Comparison of ENCODE assay signal across 15 mouse cellular contexts in the genomic region with DNA sequence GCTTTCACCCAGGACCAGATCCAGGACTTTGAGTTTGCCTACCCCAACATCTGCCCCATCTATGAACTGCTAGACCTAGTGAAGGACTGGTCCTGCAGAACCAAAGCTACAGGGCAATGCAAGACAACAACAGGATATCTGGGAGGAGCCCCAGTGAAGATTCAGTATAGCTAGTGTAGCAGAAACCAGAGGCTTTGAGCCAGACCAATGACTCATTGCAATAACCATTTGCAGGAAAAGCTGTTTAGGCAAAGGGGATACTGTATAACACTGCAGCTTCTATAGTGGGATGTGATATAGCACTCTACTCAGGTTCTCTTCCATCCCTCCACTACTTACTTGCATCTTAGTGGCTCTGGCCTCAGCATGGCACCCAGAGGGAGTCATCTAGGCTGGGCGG.
"Had no signal": no experiment of that assay in that cellular context is flagged by ENCODE, and none has a peak within 500 bp of the region (broad histone marks: within the 10 kb centered on the region; RNA-seq: fewer than 3 reads in every experiment).

No protein-coding gene starts in this region.

- H3K9me3 ChIP-seq: limb, embryonic 15.5 days; liver, embryonic 13.5 days; megakaryocyte, embryonic 14.5 days; midbrain, embryonic 15.5 days; stomach, embryonic 15.5 days had no signal

- H3K4me3 ChIP-seq: layer of hippocampus, adult 2 months; left cerebral cortex, adult 2 months; limb, embryonic 15.5 days; liver, embryonic 13.5 days; megakaryocyte, embryonic 14.5 days; midbrain, embryonic 15.5 days; stomach, embryonic 15.5 days had no signal

- H3K9ac ChIP-seq: limb, embryonic 15.5 days; liver, embryonic 13.5 days; midbrain, embryonic 15.5 days; stomach, embryonic 15.5 days had no signal

- DNase-seq: kidney, postnatal 10 days; kidney, postnatal 4 days; liver, embryonic 13.5 days; lung, adult 18-20 months; right cerebral cortex, postnatal 14 days; thymus, postnatal 4 days had no signal

- H3K27me3 ChIP-seq: limb, embryonic 15.5 days; midbrain, embryonic 15.5 days; stomach, embryonic 15.5 days had no signal

- H3K4me1 ChIP-seq: limb, embryonic 15.5 days; liver, embryonic 13.5 days; megakaryocyte, embryonic 14.5 days; midbrain, embryonic 15.5 days; stomach, embryonic 15.5 days had no signal

- H3K36me3 ChIP-seq: limb, embryonic 15.5 days; liver, embryonic 13.5 days; midbrain, embryonic 15.5 days; stomach, embryonic 15.5 days had no signal

- ATAC-seq: lung, postnatal 0 days; midbrain, embryonic 15.5 days had no signal

- H3K27ac ChIP-seq: layer of hippocampus, adult 2 months; left cerebral cortex, adult 2 months; limb, embryonic 15.5 days; liver, embryonic 13.5 days; macrophage; midbrain, embryonic 15.5 days; stomach, embryonic 15.5 days had no signal

- H3K4me2 ChIP-seq: limb, embryonic 15.5 days; liver, embryonic 13.5 days; midbrain, embryonic 11.5 days; midbrain, embryonic 15.5 days; stomach, embryonic 15.5 days had no signal
